Mouse (Mus musculus): ENCODE measurements around the gene Sbno1. TPM values are rescaled to one million over a fixed set of nuclear protein-coding genes. Genes with fewer than 3 reads are reported as not detected.

Sbno1 gene
- polyA plus RNA-seq, 1 experiment: 189 TPM

DNA sequence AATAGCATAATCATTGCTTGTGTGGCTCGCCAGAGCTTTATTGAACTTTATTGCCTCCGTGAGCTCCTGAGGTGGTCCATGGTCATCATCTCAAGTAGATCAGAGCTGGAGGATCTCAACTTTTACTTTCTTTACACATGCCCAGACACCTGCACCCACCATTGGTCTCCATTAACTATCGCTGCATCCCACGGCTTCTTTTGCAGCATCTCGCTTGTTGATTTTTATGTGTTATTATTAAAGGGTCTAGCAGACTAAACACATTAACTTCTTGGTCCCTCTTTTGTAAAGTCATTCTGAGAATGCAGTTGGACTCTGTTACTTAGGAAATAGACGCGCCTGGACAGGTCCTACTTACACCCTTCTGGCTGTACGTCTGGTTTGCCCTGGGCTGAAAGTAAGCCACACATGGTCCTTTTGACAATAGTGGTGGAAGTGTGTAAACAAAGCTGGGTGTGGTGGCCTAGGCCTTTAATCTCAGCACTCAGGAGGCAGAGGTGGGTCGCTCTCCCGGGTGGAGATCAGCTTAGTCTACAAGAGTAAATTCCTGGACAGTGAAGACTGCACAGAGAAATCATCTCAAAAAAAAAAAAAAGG is 772 bp upstream of the Sbno1 start:
- Histone ChIP-seq H3K36me3 (ENCODE audit: control insufficient read depth, insufficient read depth, low read length, poor library complexity, severe bottlenecking) (peaks cover 5% of the 10 kb centered on the region; the same call in 1 of the 2 replicates), H3K27me3 (ENCODE audit: control insufficient read depth, insufficient read depth, low read length, poor library complexity, severe bottlenecking) (no peaks in the 10 kb centered on the region), H3K9me3 (replicated peaks; ENCODE audit: control insufficient read depth, insufficient read depth, low read length, poor library complexity, severe bottlenecking) (no peaks in the 10 kb centered on the region), H3K4me1 (ENCODE audit: control insufficient read depth, insufficient read depth, low read length) (peaks cover 2% of the 10 kb centered on the region), H3K4me3 (ENCODE audit: low read depth, low read length) (peak overlapping the region; percentile 64), H3K27ac (ENCODE audit: insufficient read depth, low read length) (peak overlapping the region; percentile 99), H3K9ac (ENCODE audit: low read depth, poor library complexity, severe bottlenecking) (peak overlapping the region; percentile 98)
- peak; percentile 40 for TF ChIP-seq POLR2A (IDR thresholded peaks at IDR 0.05; ENCODE audit: insufficient read depth, low read length)
- TF ChIP-seq CTCF (IDR thresholded peaks at IDR 0.05; ENCODE audit: low read depth, low read length): no peak
- TF ChIP-seq EP300 (IDR thresholded peaks at IDR 0.05; ENCODE audit: insufficient read depth, low read depth, low read length): peak; percentile 77

DNA sequence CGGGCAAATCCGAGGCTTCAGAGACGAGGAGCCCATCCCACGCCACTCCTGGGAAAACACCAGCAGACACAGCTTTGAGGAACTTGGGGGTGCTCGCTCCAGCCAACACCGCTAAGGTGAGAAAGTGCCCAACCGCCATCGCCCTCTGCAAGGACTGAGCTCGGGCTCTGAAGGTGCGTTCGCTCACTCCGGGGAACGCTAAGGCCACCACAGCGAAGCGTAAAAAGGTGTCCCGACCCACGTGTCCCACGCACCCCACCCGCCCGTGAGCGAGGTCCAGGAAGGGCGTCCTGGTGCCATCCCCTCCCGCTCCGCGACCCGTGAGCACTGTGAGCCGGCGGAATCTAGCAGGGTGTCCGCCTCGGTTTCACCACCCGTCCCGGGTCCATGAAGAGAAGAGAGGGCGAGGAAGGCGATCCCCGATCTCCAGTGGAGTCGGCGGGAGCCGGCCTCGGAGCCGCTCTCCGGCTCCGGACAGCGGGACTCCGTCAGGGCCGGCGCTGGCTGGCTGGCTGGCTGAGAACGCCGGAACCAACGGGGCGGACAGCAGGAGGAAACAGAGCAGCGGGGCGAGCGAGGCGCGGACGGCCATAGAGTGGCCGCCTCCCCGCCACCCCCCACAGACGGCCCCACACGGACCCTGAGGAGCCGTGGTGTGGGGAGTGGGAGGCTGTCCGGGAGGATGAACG is 934 bp downstream of the Sbno1 start:
- peaks cover 2% of the 10 kb centered on the region for H3K4me1 ChIP-seq (ENCODE audit: control insufficient read depth, insufficient read depth, low read length)
- no peaks in the 10 kb centered on the region for H3K27me3 ChIP-seq (ENCODE audit: control insufficient read depth, insufficient read depth, low read length, poor library complexity, severe bottlenecking)
- 0 out of 2 replicates have a peak overlapping the region, but pooled peaks have one; percentile 3 for H3K27ac ChIP-seq (ENCODE audit: insufficient read depth, low read length)
- H3K9me3 ChIP-seq (replicated peaks; ENCODE audit: control insufficient read depth, insufficient read depth, low read length, poor library complexity, severe bottlenecking): no peaks in the 10 kb centered on the region
- peak overlapping the region; percentile 79 for H3K4me3 ChIP-seq (ENCODE audit: low read depth, low read length)
- H3K36me3 ChIP-seq (ENCODE audit: control insufficient read depth, insufficient read depth, low read length, poor library complexity, severe bottlenecking): peaks cover 5% of the 10 kb centered on the region; the same call in 1 of the 2 replicates
- H3K9ac ChIP-seq (ENCODE audit: low read depth, poor library complexity, severe bottlenecking): peak overlapping the region; percentile 98
- TF ChIP-seq CTCF (IDR thresholded peaks at IDR 0.05; ENCODE audit: low read depth, low read length) (no peak), POLR2A (IDR thresholded peaks at IDR 0.05; ENCODE audit: insufficient read depth, low read length) (no peak), EP300 (IDR thresholded peaks at IDR 0.05; ENCODE audit: insufficient read depth, low read depth, low read length) (no peak)

DNA sequence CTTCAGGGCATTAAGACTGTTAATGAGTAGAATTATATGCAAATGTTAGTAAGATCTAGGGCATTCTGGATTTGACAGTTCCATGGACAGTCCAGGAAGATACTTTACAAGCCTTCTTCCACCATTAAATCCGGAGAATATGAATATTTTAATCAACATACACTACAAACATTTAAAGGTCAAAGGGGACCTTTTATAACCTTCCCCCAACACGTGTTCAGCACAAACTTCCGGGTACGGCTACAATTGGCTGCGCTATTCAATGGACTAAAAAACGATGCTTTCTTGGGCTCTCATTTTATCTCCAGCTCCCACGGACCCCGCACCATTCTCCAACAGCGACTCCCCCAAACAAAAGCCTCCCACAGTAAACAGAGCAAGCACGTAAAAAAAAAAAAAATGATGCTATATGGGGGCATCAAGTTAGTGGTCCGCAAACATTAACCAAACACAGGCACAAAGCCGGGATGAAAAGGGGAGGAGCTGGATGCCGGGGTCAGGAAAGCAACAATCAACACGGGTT is 1.5 kb downstream of the Sbno1 start:
- H3K9me3 ChIP-seq (replicated peaks; ENCODE audit: control insufficient read depth, insufficient read depth, low read length, poor library complexity, severe bottlenecking): no peaks in the 10 kb centered on the region
- H3K27me3 ChIP-seq (ENCODE audit: control insufficient read depth, insufficient read depth, low read length, poor library complexity, severe bottlenecking): no peaks in the 10 kb centered on the region
- peak overlapping the region; percentile 98 for H3K9ac ChIP-seq (ENCODE audit: low read depth, poor library complexity, severe bottlenecking)
- H3K4me3 ChIP-seq (ENCODE audit: low read depth, low read length): peak overlapping the region; percentile 79
- no peak for TF ChIP-seq EP300 (IDR thresholded peaks at IDR 0.05; ENCODE audit: insufficient read depth, low read depth, low read length)
- TF ChIP-seq CTCF (IDR thresholded peaks at IDR 0.05; ENCODE audit: low read depth, low read length): no peak
- TF ChIP-seq POLR2A (IDR thresholded peaks at IDR 0.05; ENCODE audit: insufficient read depth, low read length): no peak
- H3K27ac ChIP-seq (ENCODE audit: insufficient read depth, low read length): 0 out of 2 replicates have a peak overlapping the region, but pooled peaks have one; percentile 3
- H3K4me1 ChIP-seq (ENCODE audit: control insufficient read depth, insufficient read depth, low read length): peaks cover 2% of the 10 kb centered on the region
- peaks cover 5% of the 10 kb centered on the region for H3K36me3 ChIP-seq (ENCODE audit: control insufficient read depth, insufficient read depth, low read length, poor library complexity, severe bottlenecking)

DNA sequence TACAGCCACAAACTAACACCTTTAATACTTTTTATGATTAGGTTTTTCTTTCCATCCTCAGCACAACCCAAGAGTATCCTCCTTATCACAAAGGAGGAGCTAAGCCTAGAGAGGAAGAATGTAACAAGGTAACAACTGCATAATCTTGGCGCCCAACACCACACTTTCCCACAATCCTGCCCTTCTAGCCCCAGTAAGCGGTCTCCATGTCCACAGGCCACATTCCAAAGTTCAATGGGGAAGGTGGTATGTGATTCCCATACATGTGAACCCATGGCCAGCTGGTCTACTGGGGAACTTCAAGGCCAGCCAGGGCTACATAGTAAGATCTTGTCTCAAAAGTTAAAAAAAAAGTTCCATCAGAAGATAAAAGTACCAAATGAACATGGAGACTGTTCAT is 4.0 kb downstream of the Sbno1 start:
- Histone ChIP-seq H3K4me3 (ENCODE audit: low read depth, low read length) (no peak overlapping the region), H3K27ac (ENCODE audit: insufficient read depth, low read length) (no peak overlapping the region), H3K9ac (ENCODE audit: low read depth, poor library complexity, severe bottlenecking) (no peak overlapping the region), H3K27me3 (ENCODE audit: control insufficient read depth, insufficient read depth, low read length, poor library complexity, severe bottlenecking) (no peaks in the 10 kb centered on the region), H3K4me1 (ENCODE audit: control insufficient read depth, insufficient read depth, low read length) (peaks cover 2% of the 10 kb centered on the region), H3K9me3 (replicated peaks; ENCODE audit: control insufficient read depth, insufficient read depth, low read length, poor library complexity, severe bottlenecking) (no peaks in the 10 kb centered on the region), H3K36me3 (ENCODE audit: control insufficient read depth, insufficient read depth, low read length, poor library complexity, severe bottlenecking) (peaks cover 5% of the 10 kb centered on the region)
- TF ChIP-seq POLR2A (IDR thresholded peaks at IDR 0.05; ENCODE audit: insufficient read depth, low read length) (no peak), EP300 (IDR thresholded peaks at IDR 0.05; ENCODE audit: insufficient read depth, low read depth, low read length) (no peak), CTCF (IDR thresholded peaks at IDR 0.05; ENCODE audit: low read depth, low read length) (no peak)

DNA sequence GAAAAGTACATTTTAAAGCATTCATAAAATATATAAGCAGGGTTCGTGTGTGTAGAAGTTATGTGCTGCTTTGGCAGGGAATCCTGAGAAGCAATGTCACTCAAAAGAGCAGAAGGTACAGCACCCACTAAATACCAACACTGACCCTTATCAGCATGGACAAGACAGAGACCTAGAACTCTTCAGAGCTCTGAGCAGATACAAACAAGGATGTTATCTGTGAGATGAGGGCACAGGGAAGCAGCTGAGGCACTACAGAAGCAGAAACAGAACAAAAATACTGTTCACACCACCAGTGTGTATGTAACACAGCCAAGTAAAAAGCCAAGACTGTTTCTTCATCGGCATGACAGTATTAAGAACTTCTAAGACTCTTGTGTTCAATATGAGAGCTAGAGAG is 6.9 kb downstream of the Sbno1 start:
- H3K9ac ChIP-seq (ENCODE audit: low read depth, poor library complexity, severe bottlenecking): no peak overlapping the region
- H3K4me1 ChIP-seq (ENCODE audit: control insufficient read depth, insufficient read depth, low read length): peaks cover 2% of the 10 kb centered on the region
- no peak overlapping the region for H3K4me3 ChIP-seq (ENCODE audit: low read depth, low read length)
- H3K27ac ChIP-seq (ENCODE audit: insufficient read depth, low read length): no peak overlapping the region
- peaks cover 15% of the 10 kb centered on the region for H3K36me3 ChIP-seq (ENCODE audit: control insufficient read depth, insufficient read depth, low read length, poor library complexity, severe bottlenecking)
- TF ChIP-seq POLR2A (IDR thresholded peaks at IDR 0.05; ENCODE audit: insufficient read depth, low read length): no peak
- TF ChIP-seq EP300 (IDR thresholded peaks at IDR 0.05; ENCODE audit: insufficient read depth, low read depth, low read length): no peak
- no peak for TF ChIP-seq CTCF (IDR thresholded peaks at IDR 0.05; ENCODE audit: low read depth, low read length)
- no peaks in the 10 kb centered on the region for H3K9me3 ChIP-seq (replicated peaks; ENCODE audit: control insufficient read depth, insufficient read depth, low read length, poor library complexity, severe bottlenecking)
- H3K27me3 ChIP-seq (ENCODE audit: control insufficient read depth, insufficient read depth, low read length, poor library complexity, severe bottlenecking): no peaks in the 10 kb centered on the region

DNA sequence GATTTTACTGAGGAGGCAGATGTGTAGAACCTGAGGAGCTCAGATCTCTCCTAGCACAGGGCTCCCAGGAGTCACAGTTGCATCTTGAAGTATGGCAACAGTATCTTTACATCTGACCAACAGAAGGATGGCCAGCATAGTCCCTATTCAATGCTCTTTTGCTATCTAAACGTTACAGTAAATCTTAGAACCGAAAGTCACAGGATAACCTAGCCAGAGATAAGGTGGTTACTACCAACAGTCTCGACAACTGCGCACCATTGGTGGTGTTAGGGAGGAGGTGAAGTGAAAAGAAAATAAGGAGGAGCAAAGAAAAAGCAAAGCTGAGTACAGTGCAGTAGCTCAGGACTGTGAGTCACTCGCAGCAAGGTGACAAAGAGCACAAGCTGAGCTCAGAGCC is 13.6 kb downstream of the Sbno1 start:
- peaks cover 55% of the 10 kb centered on the region for H3K36me3 ChIP-seq (ENCODE audit: control insufficient read depth, insufficient read depth, low read length, poor library complexity, severe bottlenecking)
- no peaks in the 10 kb centered on the region for H3K4me1 ChIP-seq (ENCODE audit: control insufficient read depth, insufficient read depth, low read length)
- no peak overlapping the region for H3K4me3 ChIP-seq (ENCODE audit: low read depth, low read length)
- no peak overlapping the region for H3K27ac ChIP-seq (ENCODE audit: insufficient read depth, low read length)
- TF ChIP-seq POLR2A (IDR thresholded peaks at IDR 0.05; ENCODE audit: insufficient read depth, low read length) (no peak), CTCF (IDR thresholded peaks at IDR 0.05; ENCODE audit: low read depth, low read length) (no peak), EP300 (IDR thresholded peaks at IDR 0.05; ENCODE audit: insufficient read depth, low read depth, low read length) (no peak)
- no peaks in the 10 kb centered on the region for H3K27me3 ChIP-seq (ENCODE audit: control insufficient read depth, insufficient read depth, low read length, poor library complexity, severe bottlenecking)
- no peaks in the 10 kb centered on the region for H3K9me3 ChIP-seq (replicated peaks; ENCODE audit: control insufficient read depth, insufficient read depth, low read length, poor library complexity, severe bottlenecking)
- H3K9ac ChIP-seq (ENCODE audit: low read depth, poor library complexity, severe bottlenecking): no peak overlapping the region
